Mouse (Mus musculus): ENCODE measurements at regions not wholly inside any gene's neighbourhood (a gene's known extent, or its start where the extent isn't known, plus 50 kb on each side); places are given as distances from the start of the nearest gene placed in this dataset.

GRCm38 (mm10) chr13:59990402-59991280 lies 167.7 kb upstream of the Tut7 start:
- TF ChIP-seq POLR2A (IDR thresholded peaks at IDR 0.05; ENCODE audit: extremely low read depth, insufficient read depth, low read length): no peak
- no peak for TF ChIP-seq CTCF (IDR thresholded peaks at IDR 0.05; ENCODE audit: low read depth, low read length)

Data from liver, adult 2 months (tissue).